Mouse (Mus musculus) ovary, postnatal 10 days (tissue): ENCODE measurements around the gene Psmf1.

Experiments
- DNase-seq: peaks from one replicate; pipeline ENCODE4 v3.0.0; 2022; ENCODE audit warnings: low spot score

The Psmf1 gene

GRCm38 (mm10) chr2:151733151-151733865, 10.7 kb downstream of the Psmf1 start:
- no peak for DNase-seq

DNA sequence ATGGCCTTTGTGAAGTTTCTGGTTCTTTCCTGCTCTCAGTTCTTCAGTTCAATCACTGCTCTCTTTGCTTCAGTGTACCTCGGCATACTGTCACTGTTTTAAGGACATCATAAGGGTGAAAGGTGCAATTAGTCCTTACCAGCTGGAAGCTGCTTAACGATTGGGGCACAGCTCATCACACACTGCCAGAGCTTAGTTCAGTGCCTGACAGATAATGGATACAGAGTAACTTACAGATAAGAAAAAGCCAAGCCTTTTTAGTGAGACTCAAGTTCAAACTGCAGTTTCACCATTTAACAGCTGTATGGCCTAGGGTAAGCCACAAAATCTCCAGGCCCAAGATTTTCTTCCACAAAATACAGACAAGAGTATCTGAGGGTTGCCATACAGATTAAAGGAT, 19.9 kb downstream of the Psmf1 start:
- DNase-seq = no peak

GRCm38 (mm10) chr2:151716318-151717055, 27.5 kb downstream of the Psmf1 start:
- no peak for DNase-seq

- DNase-seq = no peak
These were observed 28.5 kb downstream of the Psmf1 start for GRCm38 (mm10) chr2:151715526-151715925.

GRCm38 (mm10) chr2:151712647-151713046, 31.3 kb downstream of the Psmf1 start:
- DNase-seq = no peak

GRCm38 (mm10) chr2:151702851-151703190, 41.2 kb downstream of the Psmf1 start:
- no peak for DNase-seq

DNA sequence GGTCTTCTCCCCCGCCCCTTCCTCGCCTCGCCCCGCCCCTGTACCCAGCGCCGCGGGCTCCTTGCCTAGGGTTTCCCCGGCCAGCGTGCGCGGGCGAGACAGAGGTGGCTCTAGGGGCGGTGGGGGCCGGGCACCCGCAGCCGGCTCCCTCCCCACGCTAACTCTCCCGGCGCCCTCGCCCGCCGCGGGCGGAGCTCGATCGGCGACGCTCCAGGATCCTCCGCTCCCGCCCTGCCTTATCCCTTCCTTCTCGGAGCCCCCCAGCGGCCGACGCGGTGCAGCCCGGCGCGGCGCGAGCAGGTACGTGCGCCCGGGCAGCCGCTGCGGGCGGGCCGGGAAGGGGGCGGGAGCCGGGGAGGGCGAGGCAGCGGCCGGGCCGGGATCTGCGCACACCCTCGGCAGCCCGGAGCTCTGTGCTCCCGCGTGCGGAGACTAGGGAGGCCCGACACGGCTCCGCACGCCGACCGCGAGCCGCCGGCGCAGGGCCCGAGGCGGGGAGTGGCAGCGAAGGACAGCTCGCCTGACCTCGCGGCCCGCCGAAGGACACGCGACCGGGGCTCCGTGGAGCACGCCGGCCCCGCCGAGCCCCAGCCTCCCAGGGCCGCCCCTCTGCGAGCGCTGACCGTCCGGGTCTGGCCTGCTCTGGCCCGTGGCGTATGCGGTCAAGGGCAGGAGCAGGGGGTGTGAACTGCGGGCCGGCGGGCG, 41.7 kb downstream of the Psmf1 start:
- peak; percentile 4 for DNase-seq

DNA sequence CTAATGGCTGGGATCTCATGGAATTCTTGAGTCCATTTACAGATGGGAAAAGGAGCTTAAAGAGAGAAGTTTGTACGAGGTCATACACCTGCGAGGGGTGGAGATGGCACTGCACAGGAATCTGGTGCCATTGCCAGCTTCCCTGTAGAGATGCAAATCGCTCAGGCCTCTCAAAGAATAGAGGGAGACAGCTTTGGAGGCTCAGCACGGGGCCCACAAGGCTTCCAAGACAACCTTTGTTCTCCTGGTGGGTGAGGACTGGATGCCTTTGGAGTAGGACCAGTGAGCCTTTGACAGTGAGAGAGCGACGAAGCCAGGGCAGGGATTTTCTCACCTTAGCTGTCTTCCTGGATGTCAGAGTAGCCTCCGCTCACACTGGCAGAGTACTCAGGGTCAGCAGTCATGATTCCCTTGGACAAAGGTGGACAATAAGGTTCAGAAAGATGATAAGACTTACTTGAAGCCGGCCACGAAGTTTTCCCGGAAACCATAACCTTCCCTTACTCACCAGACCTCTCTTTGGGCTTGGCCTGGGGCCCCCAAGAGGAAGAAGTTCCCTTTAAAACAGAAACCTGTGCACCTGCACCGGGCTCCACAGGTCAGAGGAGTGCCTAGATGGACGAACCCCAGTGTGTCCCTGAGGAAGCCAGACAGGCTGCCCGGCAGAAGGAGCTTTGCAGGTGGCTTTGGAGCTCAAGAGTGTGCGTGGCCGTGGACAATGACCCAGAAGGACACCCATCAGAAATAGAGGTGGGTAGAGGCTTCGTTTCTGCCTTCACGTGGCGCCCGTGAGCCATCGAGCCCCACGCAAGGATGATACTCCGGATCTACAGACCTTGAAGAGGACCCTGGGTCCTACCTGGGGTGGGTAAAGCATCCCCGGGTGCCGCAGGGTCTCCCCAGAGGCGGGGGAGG, 42.5 kb downstream of the Psmf1 start, which contains the start of gene Tmem74b:
Gene Tmem74b (plus strand): TSS at position 778 of the 915 bp plus-strand sequence.
- no peak for DNase-seq

- no peak for DNase-seq
These were observed 61.0 kb downstream of the Psmf1 start for GRCm38 (mm10) chr2:151682976-151683375.

- DNase-seq = no peak
These were observed 61.6 kb downstream of the Psmf1 start for GRCm38 (mm10) chr2:151682357-151682756.

DNA sequence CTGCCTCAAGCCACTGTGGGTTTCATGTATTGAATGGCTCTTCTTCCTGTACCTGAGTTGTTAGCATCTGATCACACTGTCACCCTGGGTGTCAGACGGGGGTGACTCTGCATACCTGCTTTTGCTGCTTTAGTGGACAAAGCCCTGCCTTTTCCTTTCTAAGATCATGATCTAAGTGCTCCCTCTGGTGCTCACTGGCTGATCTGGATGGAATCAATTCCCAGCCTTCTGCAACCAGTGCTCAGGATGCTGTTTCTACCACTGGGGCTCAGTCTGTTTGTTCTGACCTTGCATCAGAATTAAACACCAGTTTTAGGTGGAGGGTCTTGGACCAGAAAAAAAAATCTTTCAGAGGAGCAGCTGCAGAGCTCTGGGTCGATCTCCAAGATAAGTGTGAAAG, 67.8 kb downstream of the Psmf1 start:
- no peak for DNase-seq

DNA sequence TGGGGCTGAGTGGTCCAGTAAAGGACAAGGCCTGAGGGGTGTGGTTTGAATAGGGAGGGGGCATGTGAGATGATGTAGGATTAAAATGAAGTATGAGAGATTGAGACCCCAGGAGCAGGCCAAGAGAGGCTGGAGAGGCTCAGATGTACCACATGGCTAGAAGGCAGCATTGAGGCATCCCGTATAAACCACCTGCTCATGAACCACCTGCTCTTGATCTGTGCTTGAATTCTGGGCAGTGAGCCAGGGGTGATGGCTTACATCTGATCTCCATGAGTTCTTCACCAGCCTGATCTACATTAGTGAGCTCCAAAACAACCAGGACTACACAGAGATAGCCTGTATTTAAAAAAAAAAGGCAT, 73.0 kb downstream of the Psmf1 start:
- DNase-seq = no peak

GRCm38 (mm10) chr2:151670026-151670967, 73.7 kb downstream of the Psmf1 start:
- no peak for DNase-seq

GRCm38 (mm10) chr2:151668433-151668832, 75.6 kb downstream of the Psmf1 start, which contains the start of gene Rad21l:
TSS of gene Rad21l (minus strand) at chr2:151668533.
- no peak for DNase-seq
